Mouse (Mus musculus) left cerebral cortex, adult 11 months (tissue): ENCODE measurements at regions not wholly inside any gene's neighbourhood (a gene's known extent, or its start where the extent isn't known, plus 50 kb on each side); places are given as distances from the start of the nearest gene placed in this dataset.
"Not testable (repeated sequence)": the region's sequence is repeated elsewhere in the genome, so short reads cannot be mapped to it uniquely, and the experiment has no call there.

Source experiments
- DNase-seq: peaks from one replicate; pipeline ENCODE4 v3.0.0; 2022; ENCODE audit warnings: low spot score

DNA sequence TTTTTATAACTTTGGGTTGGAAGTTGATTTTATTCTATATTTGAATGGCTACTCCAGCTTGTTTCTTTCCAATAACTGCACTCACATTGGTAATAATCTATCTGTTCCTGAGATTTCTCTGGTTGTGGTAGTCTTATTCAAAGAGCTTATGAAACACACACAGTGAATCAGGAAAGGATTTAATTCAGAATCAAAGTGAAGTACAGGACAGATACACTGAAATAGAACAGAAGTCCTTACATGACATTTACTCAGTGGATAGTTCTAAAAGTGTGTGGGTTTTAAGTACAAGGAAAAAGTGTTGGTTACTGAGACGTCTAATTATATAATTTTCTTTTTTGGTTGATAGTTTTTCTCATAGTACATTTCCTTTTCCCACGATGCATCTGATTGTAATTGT, 859.7 kb downstream of the Rpia start:
- DNase-seq: no peak

- DNase-seq: no peak
Observed at GRCm38 (mm10) chr6:69914781-69915180, 877.3 kb downstream of the Rpia start.

GRCm38 (mm10) chr6:69879286-69879685, 912.7 kb downstream of the Rpia start:
- no peak for DNase-seq

DNA sequence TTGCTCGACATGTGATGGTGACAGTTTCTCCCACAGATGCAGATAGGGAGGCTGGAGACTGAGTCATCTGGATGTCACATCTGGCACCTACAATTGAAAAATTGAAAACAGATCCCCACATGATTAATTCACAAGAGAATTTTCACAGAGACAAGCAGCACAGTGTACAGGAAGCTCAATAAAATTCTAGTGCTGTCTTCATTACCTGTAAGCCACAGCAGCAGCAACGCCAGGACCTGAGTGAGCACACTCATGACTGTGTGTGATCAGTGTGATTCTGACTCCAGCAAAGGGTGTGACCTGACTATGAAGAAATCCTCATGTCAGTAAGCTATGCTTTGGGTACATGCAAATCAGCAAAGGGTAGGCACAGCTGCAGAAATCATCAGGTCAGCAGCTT, 933.4 kb downstream of the Rpia start:
- DNase-seq: not testable (repeated sequence)

DNA sequence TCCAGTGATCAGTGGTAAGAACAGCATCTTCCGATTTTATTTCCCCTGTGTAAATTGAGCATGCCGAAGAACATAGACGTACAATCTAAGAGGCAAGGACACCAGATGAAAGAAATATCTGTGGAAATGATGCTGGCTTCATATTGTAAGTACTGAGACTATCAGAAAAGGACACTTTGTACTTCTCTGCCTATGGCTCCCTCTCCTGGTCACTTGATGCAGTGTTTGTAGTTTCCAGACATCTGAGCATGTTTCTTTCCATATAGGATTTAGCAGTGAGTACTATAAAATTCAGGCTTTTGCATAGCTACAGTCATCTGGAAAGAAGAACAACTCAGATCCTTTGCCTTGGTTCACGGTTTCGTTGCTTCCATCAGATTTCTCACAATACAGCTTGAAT, 963.4 kb downstream of the Rpia start:
- not testable (repeated sequence) for DNase-seq

DNA sequence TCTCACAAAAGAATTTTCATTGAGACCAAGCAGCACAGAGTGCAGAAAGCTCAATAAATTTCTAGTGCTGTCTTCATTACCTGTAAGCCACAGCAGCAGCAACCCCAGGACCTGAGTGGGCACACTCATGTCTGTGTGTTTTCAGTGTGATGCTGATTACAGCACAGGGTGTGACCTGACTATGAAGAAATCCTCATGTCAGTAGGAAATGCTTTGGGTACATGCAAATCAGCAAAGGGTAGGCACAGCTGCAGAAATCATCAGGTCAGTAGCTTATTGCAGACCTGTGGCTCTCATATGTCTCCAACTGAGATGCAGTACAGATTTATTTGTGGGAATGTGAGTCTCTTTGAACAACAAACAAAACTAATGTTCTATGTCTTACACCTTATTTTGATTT, 977.1 kb downstream of the Rpia start:
- not testable (repeated sequence) for DNase-seq

- DNase-seq: not testable (repeated sequence)
Observed at GRCm38 (mm10) chr6:69814373-69814772, 977.7 kb downstream of the Rpia start.

DNA sequence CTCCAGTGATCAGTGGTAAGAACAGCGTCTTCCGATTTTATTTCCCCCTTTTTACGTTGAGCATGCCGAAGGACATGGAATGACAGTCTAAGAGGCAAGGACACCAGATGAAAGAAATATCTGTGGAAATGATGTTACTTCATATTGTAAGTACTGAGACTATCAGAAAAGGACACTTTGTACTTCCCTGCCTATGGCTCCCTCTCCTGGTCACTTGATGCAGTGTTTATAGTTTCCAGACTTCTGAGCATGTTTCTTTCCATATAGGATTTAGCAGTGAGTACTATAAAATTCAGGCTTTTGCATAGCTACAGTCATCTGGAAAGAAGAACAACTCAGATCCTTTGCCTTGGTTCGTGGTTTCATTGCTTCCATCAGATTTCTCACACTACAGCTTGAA, 1011.7 kb downstream of the Rpia start:
- DNase-seq: not testable (repeated sequence)

DNA sequence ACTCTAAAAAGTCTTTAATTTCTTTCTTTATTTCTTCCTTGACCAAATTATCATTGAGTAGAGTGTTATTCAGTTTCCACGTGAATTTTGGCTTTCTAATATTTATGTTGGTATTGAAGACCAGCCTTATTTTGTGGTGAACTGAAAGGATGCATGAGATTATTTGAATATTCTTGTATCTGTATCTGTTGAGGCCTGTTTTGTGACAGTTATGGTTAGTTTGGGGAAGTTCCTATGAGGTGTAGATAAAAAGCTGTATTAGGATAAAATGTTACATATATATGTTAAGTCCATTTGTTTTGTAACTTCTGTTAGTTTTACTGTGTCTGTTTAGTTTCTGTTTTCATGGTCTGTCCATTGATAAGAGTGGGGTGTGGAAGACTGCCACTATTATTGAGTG, 1014.7 kb downstream of the Rpia start:
- DNase-seq: not testable (repeated sequence)

GRCm38 (mm10) chr6:69764861-69765260, 1027.2 kb downstream of the Rpia start:
- DNase-seq: no peak

DNA sequence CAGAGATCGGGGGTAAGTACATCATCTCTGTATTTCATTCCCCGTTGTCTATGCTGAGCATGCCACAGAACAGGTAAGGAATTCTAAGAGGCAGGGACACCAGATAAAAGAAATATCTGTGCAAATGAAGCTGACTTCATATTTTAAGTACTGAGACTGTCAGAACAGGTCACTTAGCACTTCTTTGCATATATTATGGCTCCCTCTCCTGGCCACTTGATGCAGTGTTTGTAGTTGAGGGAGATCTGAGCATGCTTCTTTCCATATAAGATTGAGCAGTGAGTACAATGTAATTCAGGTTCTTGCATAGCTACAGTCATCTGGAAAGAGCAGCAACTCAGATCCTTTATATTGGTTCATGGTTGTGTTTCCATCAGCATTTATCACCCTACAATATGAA, 1033.4 kb downstream of the Rpia start:
- peak; percentile 2 for DNase-seq

- DNase-seq: no peak
Observed at GRCm38 (mm10) chr6:69739002-69739625, 1052.9 kb downstream of the Rpia start.

- not testable (repeated sequence) for DNase-seq
Observed at GRCm38 (mm10) chr6:69732866-69733265, 1059.2 kb downstream of the Rpia start.

DNA sequence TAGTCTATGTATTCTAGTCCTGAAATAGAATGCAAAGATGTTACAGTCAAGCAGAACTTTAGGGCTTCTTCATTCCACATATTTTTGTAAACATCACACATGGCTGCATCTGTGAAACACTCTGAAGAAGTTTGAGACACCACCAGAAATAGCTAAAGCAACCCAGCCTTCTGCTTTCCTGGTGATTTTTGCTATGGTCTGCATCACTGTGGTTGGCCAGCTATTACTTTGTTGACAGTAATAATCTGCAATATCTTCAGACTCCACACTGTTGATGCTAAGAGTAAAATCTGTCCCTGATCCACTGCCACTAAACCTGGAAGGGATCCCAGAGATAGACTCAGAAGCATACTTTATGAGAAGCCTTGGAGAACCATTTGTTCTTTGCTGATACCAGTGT, 1065.7 kb downstream of the Rpia start:
- DNase-seq: peak; percentile 0

DNA sequence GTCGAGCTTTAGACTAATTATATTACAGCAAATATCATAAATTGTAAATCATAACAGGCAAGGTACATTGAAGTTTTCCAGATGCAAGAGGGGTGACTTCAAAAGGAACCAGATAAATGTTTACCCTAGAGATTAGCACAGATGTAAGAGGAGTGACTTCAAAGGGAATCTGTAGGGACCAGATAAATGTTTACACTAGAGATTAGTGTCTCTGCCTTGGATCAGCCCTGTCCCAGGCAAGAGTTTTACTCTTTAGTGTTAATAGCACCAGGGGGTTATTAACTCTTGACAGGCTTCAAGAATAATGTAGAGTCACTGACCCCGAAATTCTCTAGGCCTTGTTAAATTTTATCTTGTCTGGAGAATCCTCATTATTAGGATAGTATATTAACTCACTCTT, 1089.2 kb downstream of the Rpia start:
- not testable (repeated sequence) for DNase-seq

DNA sequence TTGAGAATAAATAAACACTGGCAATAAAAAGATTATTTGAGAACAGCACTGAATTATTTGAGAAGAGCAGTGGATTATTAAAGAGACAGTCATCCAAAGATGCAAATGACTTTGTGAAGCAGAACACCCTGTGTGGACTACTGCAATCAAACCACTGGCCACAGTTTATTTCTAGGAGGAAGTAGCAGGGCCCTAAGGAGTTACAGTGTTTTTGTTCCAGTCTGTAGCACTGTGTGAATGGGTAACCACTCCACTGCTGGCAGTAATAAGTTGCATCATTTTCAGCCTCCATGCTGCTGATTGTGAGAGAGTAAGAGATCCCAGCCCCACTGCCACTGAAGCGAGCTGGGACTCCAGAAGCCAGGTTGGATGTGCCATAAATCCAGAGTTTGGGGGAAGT, 1110.9 kb downstream of the Rpia start:
- no peak for DNase-seq

DNA sequence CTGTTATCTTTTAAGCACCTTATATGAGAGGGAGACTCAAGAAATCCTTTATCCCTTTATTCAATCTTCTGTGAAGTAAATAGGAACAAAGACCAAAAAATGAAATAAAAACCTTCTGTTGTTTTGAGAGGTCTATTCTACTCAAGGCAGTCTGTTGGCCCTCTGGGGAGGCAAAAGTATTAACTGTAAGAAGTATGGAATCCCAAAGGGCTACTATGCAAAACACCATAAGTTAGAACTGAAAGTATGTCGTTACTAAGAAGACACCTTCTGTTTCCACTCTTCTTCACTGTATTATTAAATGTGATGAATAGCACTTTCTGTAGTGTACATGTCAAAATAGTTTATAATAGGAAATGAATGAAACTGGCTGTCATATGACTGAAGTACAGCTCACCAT, 1129.6 kb downstream of the Rpia start:
- not testable (repeated sequence) for DNase-seq
